In the genomic region with DNA sequence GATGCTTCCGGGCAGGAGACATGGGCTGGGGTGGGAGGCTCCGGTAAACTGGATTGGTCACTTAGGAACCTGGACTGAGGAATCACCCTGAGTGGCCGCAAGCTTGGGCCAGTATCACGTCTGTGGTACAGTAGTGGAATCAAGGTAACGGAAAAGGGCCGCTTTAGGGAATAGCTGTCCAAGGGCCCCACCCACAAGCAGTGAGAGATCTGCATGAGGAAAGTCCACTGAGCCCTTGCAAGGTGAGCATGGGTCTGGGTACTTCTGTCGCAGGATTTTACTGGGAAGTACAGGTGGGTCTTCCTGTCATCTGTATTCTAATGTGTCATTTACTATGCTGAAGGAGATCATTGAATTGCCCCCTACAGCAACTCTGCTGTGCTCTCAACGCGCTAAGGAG, we compare ENCODE assay signal across 9 mouse cellular contexts. TPM values are rescaled to one million over a fixed set of nuclear protein-coding genes. Genes with fewer than 3 reads are reported as not detected.
DNase-seq lines count a peak whose midpoint lies in the region; ATAC-seq lines count a peak whose summit lies in the region.
"Had no signal": no experiment of that assay in that cellular context is flagged by ENCODE, and none has a peak within 500 bp of the region (broad histone marks: within the 10 kb centered on the region; RNA-seq: fewer than 3 reads in every experiment).

No protein-coding gene starts in this region.

- no peaks in the 10 kb centered on the region for H3K9me3 ChIP-seq in heart, embryonic 13.5 days
- H3K9me3 ChIP-seq in embryonic facial prominence, embryonic 10.5 days, result no peaks in the 10 kb centered on the region
- H3K9me3 ChIP-seq in hindbrain, embryonic 15.5 days, result no peaks in the 10 kb centered on the region
- no peaks in the 10 kb centered on the region for H3K9me3 ChIP-seq in midbrain, embryonic 16.5 days (replicated peaks; ENCODE audit: control insufficient read depth, low read length, poor library complexity, severe bottlenecking)

- peaks cover 50% of the 10 kb centered on the region for H3K4me1 ChIP-seq in heart, embryonic 13.5 days
- H3K4me1 ChIP-seq in embryonic facial prominence, embryonic 10.5 days, result peaks cover 36% of the 10 kb centered on the region
- peaks cover 24% of the 10 kb centered on the region for H3K4me1 ChIP-seq in hindbrain, embryonic 15.5 days (replicated peaks)
- H3K4me1 ChIP-seq in midbrain, embryonic 16.5 days (ENCODE audit: control insufficient read depth, insufficient read depth, low read length), result no peaks in the 10 kb centered on the region; the same call in 1 of the 2 replicates

- 65% methylated on average over 9 of the region's 9 CpGs for WGBS in heart, embryonic 13.5 days
- 74% methylated on average over 9 of the region's 9 CpGs for WGBS in embryonic facial prominence, embryonic 10.5 days
- 78% methylated on average over 9 of the region's 9 CpGs for WGBS in hindbrain, embryonic 15.5 days
- WGBS in midbrain, embryonic 16.5 days, result 79% methylated on average over 9 of the region's 9 CpGs

- peak overlapping the region; percentile 81 for H3K4me3 ChIP-seq in heart, embryonic 13.5 days
- peak overlapping the region; percentile 66 for H3K4me3 ChIP-seq in embryonic facial prominence, embryonic 10.5 days
- H3K4me3 ChIP-seq in hindbrain, embryonic 15.5 days, result peak overlapping the region; percentile 71
- H3K4me3 ChIP-seq in midbrain, embryonic 16.5 days (ENCODE audit: low read depth, low read length), result peak overlapping the region; percentile 66

- H3K27ac ChIP-seq in heart, embryonic 13.5 days (replicated peaks), result 0 out of 2 replicates have a peak overlapping the region, but pooled peaks have one; percentile 38
- no peak overlapping the region for H3K27ac ChIP-seq in embryonic facial prominence, embryonic 10.5 days (replicated peaks)
- no peak overlapping the region for H3K27ac ChIP-seq in hindbrain, embryonic 15.5 days (replicated peaks)
- H3K27ac ChIP-seq in midbrain, embryonic 16.5 days (ENCODE audit: low read length), result no peak overlapping the region

- peak overlapping the region; percentile 90 for H3K9ac ChIP-seq in heart, embryonic 13.5 days
- peak overlapping the region; percentile 71; the same call in 1 of the 2 replicates for H3K9ac ChIP-seq in hindbrain, embryonic 15.5 days
- H3K9ac ChIP-seq in midbrain, embryonic 16.5 days (ENCODE audit: low read depth, low read length), result no peak overlapping the region; the same call in 1 of the 2 replicates

- H3K4me2 ChIP-seq in heart, embryonic 13.5 days, result peak overlapping the region; percentile 97
- H3K4me2 ChIP-seq in hindbrain, embryonic 15.5 days, result peak overlapping the region; percentile 99
- H3K4me2 ChIP-seq in midbrain, embryonic 16.5 days (ENCODE audit: low read length), result peak overlapping the region; percentile 99

- ATAC-seq in heart, embryonic 13.5 days (ENCODE audit: extremely low read depth, insufficient number of reproducible peaks, low FRiP score, low TSS enrichment), result no peak
- ATAC-seq in hindbrain, embryonic 15.5 days (ENCODE audit: low FRiP score, low read depth), result no peak
- peak; percentile 37; the same call in 1 of the 2 replicates for ATAC-seq in midbrain, embryonic 16.5 days

- H3K27me3 ChIP-seq in heart, embryonic 13.5 days (replicated peaks), result peaks cover 14% of the 10 kb centered on the region; the same call in 1 of the 2 replicates
- peaks cover 34% of the 10 kb centered on the region for H3K27me3 ChIP-seq in embryonic facial prominence, embryonic 10.5 days (replicated peaks; ENCODE audit: low read depth, poor library complexity, severe bottlenecking)
- peaks cover 2% of the 10 kb centered on the region; the same call in 1 of the 2 replicates for H3K27me3 ChIP-seq in hindbrain, embryonic 15.5 days
- no peaks in the 10 kb centered on the region for H3K27me3 ChIP-seq in midbrain, embryonic 16.5 days (ENCODE audit: control insufficient read depth, insufficient read depth, low read depth, low read length)

- intact Hi-C loops in heart, postnatal 25 days (cut with DNase I), result no loop called here

- DNase-seq in heart, postnatal 25 days (ENCODE audit: low spot score), result no peak
- no peak for DNase-seq in embryonic facial prominence, embryonic 10.5 days (ENCODE audit: low spot score)
- no peak for DNase-seq in left cerebral cortex, adult 18-20 months (ENCODE audit: low spot score in 2 of 2)
- no peak for DNase-seq in thymus, postnatal 4 days
- no peak for DNase-seq in thymus, postnatal 0 days (ENCODE audit: low spot score)

- H3K36me3 ChIP-seq in heart, embryonic 13.5 days, result peaks cover 10% of the 10 kb centered on the region; the same call in 1 of the 2 replicates
- H3K36me3 ChIP-seq in embryonic facial prominence, embryonic 10.5 days (replicated peaks), result no peaks in the 10 kb centered on the region
- no peaks in the 10 kb centered on the region for H3K36me3 ChIP-seq in hindbrain, embryonic 15.5 days
- no peaks in the 10 kb centered on the region for H3K36me3 ChIP-seq in midbrain, embryonic 16.5 days (ENCODE audit: control insufficient read depth, insufficient read depth, low read length)

RNA-seq across cellular contexts. Expression of a gene that starts 1.8 kb away (rescaled TPM):
- 44.7 and 51.5 TPM in 2 replicates for polyA plus RNA-seq in heart, embryonic 13.5 days (2015; fragmentation: Nextera tagmentation; extraction: Ambion mirVana)
- total RNA-seq in heart, postnatal 25 days (2021), result 10 to 100 TPM; 56.6 to 61.7 TPM
- 36.5 and 36.8 TPM in 2 replicates for polyA plus RNA-seq in embryonic facial prominence, embryonic 10.5 days (2016; fragmentation: Nextera tagmentation; extraction: Ambion mirVana)
- 9.2 and 10.1 TPM in 2 replicates for polyA plus RNA-seq in hindbrain, embryonic 15.5 days (2015; fragmentation: Nextera tagmentation; extraction: Ambion mirVana)
- 9.6 and 9.7 TPM in 2 replicates for polyA plus RNA-seq in midbrain, embryonic 16.5 days (2015; fragmentation: Nextera tagmentation; extraction: Ambion mirVana)
- total RNA-seq in left cerebral cortex, adult 18-20 months (2021), result 10 to 100 TPM; 22.8 to 24.3 TPM
- polyA plus RNA-seq in thymus, postnatal 0 days (2015; fragmentation: Nextera tagmentation; extraction: Ambion mirVana), result 5.1 TPM in 2 replicates

RNA-seq across cellular contexts. Expression of a gene that starts 32.9 kb away (rescaled TPM):
- 9.5 and 9.7 TPM in 2 replicates for polyA plus RNA-seq in heart, embryonic 13.5 days (2015; fragmentation: Nextera tagmentation; extraction: Ambion mirVana)
- total RNA-seq in heart, postnatal 25 days (2021), result 10 to 100 TPM; 34.4 to 42.1 TPM
- 91.1 and 112 TPM in 2 replicates for polyA plus RNA-seq in embryonic facial prominence, embryonic 10.5 days (2016; fragmentation: Nextera tagmentation; extraction: Ambion mirVana)
- 28.2 and 33.4 TPM in 2 replicates for polyA plus RNA-seq in hindbrain, embryonic 15.5 days (2015; fragmentation: Nextera tagmentation; extraction: Ambion mirVana)
- polyA plus RNA-seq in midbrain, embryonic 16.5 days (2015; fragmentation: Nextera tagmentation; extraction: Ambion mirVana), result 20.5 and 26.7 TPM in 2 replicates
- 10 to 100 TPM; 13.5 to 14.5 TPM for total RNA-seq in left cerebral cortex, adult 18-20 months (2021)
- 23.6 and 25.2 TPM in 2 replicates for polyA plus RNA-seq in thymus, postnatal 0 days (2015; fragmentation: Nextera tagmentation; extraction: Ambion mirVana)
- total RNA-seq: CH12.LX had no signal
